Mouse (Mus musculus): Measurements from ENCODE around the gene Tex9. TPM values are rescaled to one million over a fixed set of nuclear protein-coding genes. Genes with fewer than 3 reads are reported as not detected.

Tex9 gene
- polyA plus RNA-seq, 1 experiment from 2014 or later: 13.3 TPM

GRCm38 (mm10) chr9:72437822-72438701, 54.0 kb downstream of the Tex9 start, which contains the start of gene Mns1:
TSS of gene Mns1 (plus strand) at chr9:72438011.
- Histone ChIP-seq H3K9ac (ENCODE audit: low read depth, low read length) (peak within 1 kb of the TSS; percentile 73), H3K27ac (ENCODE audit: low read length) (peak within 1 kb of the TSS; percentile 28; the same call in 1 of the 2 replicates), H3K9me3 (ENCODE audit: control insufficient read depth, low read length) (no peaks in the 10 kb centered on the region), H3K4me3 (ENCODE audit: low read length) (peak within 1 kb of the TSS; percentile 79), H3K36me3 (ENCODE audit: control insufficient read depth, insufficient read depth, low read length) (no peaks in the 10 kb centered on the region), H3K4me1 (ENCODE audit: control insufficient read depth, insufficient read depth, low read length) (peaks cover 9% of the 10 kb centered on the region), H3K4me2 (ENCODE audit: low read depth, low read length) (peak within 1 kb of the TSS; percentile 99), H3K27me3 (replicated peaks; ENCODE audit: control insufficient read depth, insufficient read depth, low read length) (no peaks in the 10 kb centered on the region)
- 2% methylated on average over 43 of the region's 43 CpGs for WGBS
- ATAC-seq: peak; percentile 99

GRCm38 (mm10) chr9:72434876-72435275, 57.1 kb downstream of the Tex9 start:
- Histone ChIP-seq H3K27me3 (replicated peaks; ENCODE audit: control insufficient read depth, insufficient read depth, low read length) (no peaks in the 10 kb centered on the region), H3K36me3 (ENCODE audit: control insufficient read depth, insufficient read depth, low read length) (no peaks in the 10 kb centered on the region), H3K27ac (ENCODE audit: low read length) (no peak overlapping the region), H3K4me1 (ENCODE audit: control insufficient read depth, insufficient read depth, low read length) (peaks cover 9% of the 10 kb centered on the region), H3K9me3 (ENCODE audit: control insufficient read depth, low read length) (no peaks in the 10 kb centered on the region), H3K9ac (ENCODE audit: low read depth, low read length) (peak overlapping the region; percentile 14; the same call in 1 of the 2 replicates), H3K4me2 (ENCODE audit: low read depth, low read length) (no peak overlapping the region), H3K4me3 (ENCODE audit: low read length) (no peak overlapping the region)
- WGBS: 64% methylated on average over 9 of the region's 9 CpGs
- ATAC-seq: no peak

GRCm38 (mm10) chr9:72427861-72428260, 64.2 kb downstream of the Tex9 start:
- 61% methylated on average over 4 of the region's 4 CpGs for WGBS
- H3K9ac ChIP-seq (ENCODE audit: low read depth, low read length): no peak overlapping the region
- H3K4me1 ChIP-seq (ENCODE audit: control insufficient read depth, insufficient read depth, low read length): no peaks in the 10 kb centered on the region
- H3K4me2 ChIP-seq (ENCODE audit: low read depth, low read length): no peak overlapping the region
- H3K9me3 ChIP-seq (ENCODE audit: control insufficient read depth, low read length): no peaks in the 10 kb centered on the region
- H3K27me3 ChIP-seq (replicated peaks; ENCODE audit: control insufficient read depth, insufficient read depth, low read length): no peaks in the 10 kb centered on the region
- H3K4me3 ChIP-seq (ENCODE audit: low read length): no peak overlapping the region
- H3K36me3 ChIP-seq (ENCODE audit: control insufficient read depth, insufficient read depth, low read length): no peaks in the 10 kb centered on the region
- no peak for ATAC-seq
- no peak overlapping the region for H3K27ac ChIP-seq (ENCODE audit: low read length)

- 64% methylated on average over 11 of the region's 11 CpGs for WGBS
- Histone ChIP-seq H3K4me1 (ENCODE audit: control insufficient read depth, insufficient read depth, low read length) (peaks cover 3% of the 10 kb centered on the region; the same call in 1 of the 2 replicates), H3K4me3 (ENCODE audit: low read length) (no peak overlapping the region), H3K36me3 (ENCODE audit: control insufficient read depth, insufficient read depth, low read length) (no peaks in the 10 kb centered on the region), H3K27me3 (replicated peaks; ENCODE audit: control insufficient read depth, insufficient read depth, low read length) (no peaks in the 10 kb centered on the region), H3K4me2 (ENCODE audit: low read depth, low read length) (no peak overlapping the region), H3K9me3 (ENCODE audit: control insufficient read depth, low read length) (no peaks in the 10 kb centered on the region), H3K9ac (ENCODE audit: low read depth, low read length) (no peak overlapping the region), H3K27ac (ENCODE audit: low read length) (no peak overlapping the region)
- ATAC-seq: no peak
Measured at GRCm38 (mm10) chr9:72425300-72425850, 66.6 kb downstream of the Tex9 start.

GRCm38 (mm10) chr9:72422753-72423152, 69.3 kb downstream of the Tex9 start:
- ATAC-seq: no peak
- WGBS: 88% methylated on average over 2 of the region's 2 CpGs
- no peak overlapping the region for H3K4me2 ChIP-seq (ENCODE audit: low read depth, low read length)

GRCm38 (mm10) chr9:72422284-72422683, 69.7 kb downstream of the Tex9 start:
- Histone ChIP-seq H3K4me2 (ENCODE audit: low read depth, low read length) (no peak overlapping the region), H3K27ac (ENCODE audit: low read length) (no peak overlapping the region), H3K9me3 (ENCODE audit: control insufficient read depth, low read length) (no peaks in the 10 kb centered on the region), H3K27me3 (replicated peaks; ENCODE audit: control insufficient read depth, insufficient read depth, low read length) (no peaks in the 10 kb centered on the region), H3K4me3 (ENCODE audit: low read length) (no peak overlapping the region), H3K4me1 (ENCODE audit: control insufficient read depth, insufficient read depth, low read length) (peaks cover 3% of the 10 kb centered on the region; the same call in 1 of the 2 replicates), H3K9ac (ENCODE audit: low read depth, low read length) (no peak overlapping the region), H3K36me3 (ENCODE audit: control insufficient read depth, insufficient read depth, low read length) (no peaks in the 10 kb centered on the region)
- WGBS: 58% methylated on average over 11 of the region's 11 CpGs
- no peak for ATAC-seq

More at GRCm38 (mm10) chr9:72422753-72423152, 69.3 kb downstream of the Tex9 start:
- no peak overlapping the region for H3K27ac ChIP-seq (ENCODE audit: low read length)
- H3K27me3 ChIP-seq (replicated peaks; ENCODE audit: control insufficient read depth, insufficient read depth, low read length): no peaks in the 10 kb centered on the region
- H3K9me3 ChIP-seq (ENCODE audit: control insufficient read depth, low read length): no peaks in the 10 kb centered on the region
- no peak overlapping the region for H3K9ac ChIP-seq (ENCODE audit: low read depth, low read length)
- H3K36me3 ChIP-seq (ENCODE audit: control insufficient read depth, insufficient read depth, low read length): no peaks in the 10 kb centered on the region
- peaks cover 3% of the 10 kb centered on the region; the same call in 1 of the 2 replicates for H3K4me1 ChIP-seq (ENCODE audit: control insufficient read depth, insufficient read depth, low read length)
- no peak overlapping the region for H3K4me3 ChIP-seq (ENCODE audit: low read length)

GRCm38 (mm10) chr9:72420490-72420889, 71.5 kb downstream of the Tex9 start:
- Histone ChIP-seq H3K9ac (ENCODE audit: low read depth, low read length) (no peak overlapping the region), H3K4me3 (ENCODE audit: low read length) (no peak overlapping the region), H3K27me3 (replicated peaks; ENCODE audit: control insufficient read depth, insufficient read depth, low read length) (no peaks in the 10 kb centered on the region), H3K4me2 (ENCODE audit: low read depth, low read length) (no peak overlapping the region), H3K9me3 (ENCODE audit: control insufficient read depth, low read length) (no peaks in the 10 kb centered on the region), H3K27ac (ENCODE audit: low read length) (no peak overlapping the region), H3K4me1 (ENCODE audit: control insufficient read depth, insufficient read depth, low read length) (peaks cover 3% of the 10 kb centered on the region; the same call in 1 of the 2 replicates), H3K36me3 (ENCODE audit: control insufficient read depth, insufficient read depth, low read length) (no peaks in the 10 kb centered on the region)
- ATAC-seq: peak; percentile 48; the same call in 1 of the 2 replicates
- 72% methylated on average over 3 of the region's 3 CpGs for WGBS

GRCm38 (mm10) chr9:72418443-72418842, 73.6 kb downstream of the Tex9 start:
- Histone ChIP-seq H3K27me3 (replicated peaks; ENCODE audit: control insufficient read depth, insufficient read depth, low read length) (no peaks in the 10 kb centered on the region), H3K36me3 (ENCODE audit: control insufficient read depth, insufficient read depth, low read length) (no peaks in the 10 kb centered on the region), H3K9ac (ENCODE audit: low read depth, low read length) (no peak overlapping the region), H3K27ac (ENCODE audit: low read length) (no peak overlapping the region), H3K9me3 (ENCODE audit: control insufficient read depth, low read length) (no peaks in the 10 kb centered on the region), H3K4me2 (ENCODE audit: low read depth, low read length) (no peak overlapping the region), H3K4me1 (ENCODE audit: control insufficient read depth, insufficient read depth, low read length) (peaks cover 3% of the 10 kb centered on the region; the same call in 1 of the 2 replicates), H3K4me3 (ENCODE audit: low read length) (no peak overlapping the region)
- WGBS: 90% methylated on average over 3 of the region's 3 CpGs
- no peak for ATAC-seq

GRCm38 (mm10) chr9:72411746-72412145, 80.3 kb downstream of the Tex9 start:
- WGBS: 91% methylated on average over 2 of the region's 2 CpGs
- no peaks in the 10 kb centered on the region for H3K4me1 ChIP-seq (ENCODE audit: control insufficient read depth, insufficient read depth, low read length)
- no peaks in the 10 kb centered on the region for H3K27me3 ChIP-seq (replicated peaks; ENCODE audit: control insufficient read depth, insufficient read depth, low read length)
- no peak overlapping the region for H3K4me3 ChIP-seq (ENCODE audit: low read length)
- no peak overlapping the region for H3K4me2 ChIP-seq (ENCODE audit: low read depth, low read length)
- H3K36me3 ChIP-seq (ENCODE audit: control insufficient read depth, insufficient read depth, low read length): no peaks in the 10 kb centered on the region
- no peaks in the 10 kb centered on the region for H3K9me3 ChIP-seq (ENCODE audit: control insufficient read depth, low read length)
- no peak for ATAC-seq
- no peak overlapping the region for H3K27ac ChIP-seq (ENCODE audit: low read length)
- no peak overlapping the region for H3K9ac ChIP-seq (ENCODE audit: low read depth, low read length)
